Mouse (Mus musculus) ES-E14 (cell line): ENCODE measurements around the gene Cdk19.

Experiments
- CHD2 ChIP-seq: IDR thresholded peaks from 2 replicates; pipeline ENCODE4 v1.6.1; 2014; ENCODE audit warnings: mild to moderate bottlenecking, low read depth, low read length, inconsistent platforms
- HCFC1 ChIP-seq: IDR thresholded peaks from 2 replicates; pipeline ENCODE4 v1.6.1; 2012; ENCODE audit warnings: low read length, inconsistent platforms, borderline replicate concordance; ENCODE audit not compliant: insufficient read depth
- MAFK ChIP-seq: IDR thresholded peaks from 2 replicates; pipeline ENCODE4 v1.6.1; 2014; ENCODE audit warnings: mild to moderate bottlenecking, low read depth, low read length, inconsistent platforms; ENCODE audit not compliant: insufficient read depth
- ZC3H11A ChIP-seq: IDR thresholded peaks from 2 replicates; pipeline ENCODE4 v1.6.1; 2012; ENCODE audit warnings: low read depth, mild to moderate bottlenecking, inconsistent platforms, low read length, borderline replicate concordance
- ZNF384 ChIP-seq: IDR thresholded peaks from 2 replicates; pipeline ENCODE4 v1.6.1; 2012; ENCODE audit warnings: low read depth, low read length, inconsistent platforms

DNA sequence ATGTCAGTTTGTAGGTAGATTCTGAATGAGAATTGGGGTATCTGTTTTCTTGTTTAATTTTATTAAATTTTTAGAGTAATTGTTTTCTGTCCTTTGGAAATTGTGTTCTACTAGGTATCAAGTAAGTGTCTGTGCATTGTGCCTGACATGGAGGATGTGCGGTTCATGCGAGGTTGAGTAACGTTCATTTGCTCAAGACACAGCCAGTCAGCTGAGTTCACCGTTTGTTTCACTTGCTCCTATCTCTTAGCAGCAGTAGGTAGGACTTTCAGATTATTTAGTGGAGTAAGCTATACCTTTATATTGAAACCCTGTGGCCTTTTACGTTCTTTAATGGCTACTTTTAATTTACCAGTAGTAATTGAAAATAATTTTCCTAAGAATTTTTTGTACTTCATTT, 34.4 kb downstream of the Cdk19 start:
- TF ChIP-seq HCFC1 (no peak), ZNF384 (no peak), MAFK (no peak), ZC3H11A (no peak), CHD2 (no peak)
